Mouse (Mus musculus): Measurements from ENCODE around the gene Tmem165.

DNA sequence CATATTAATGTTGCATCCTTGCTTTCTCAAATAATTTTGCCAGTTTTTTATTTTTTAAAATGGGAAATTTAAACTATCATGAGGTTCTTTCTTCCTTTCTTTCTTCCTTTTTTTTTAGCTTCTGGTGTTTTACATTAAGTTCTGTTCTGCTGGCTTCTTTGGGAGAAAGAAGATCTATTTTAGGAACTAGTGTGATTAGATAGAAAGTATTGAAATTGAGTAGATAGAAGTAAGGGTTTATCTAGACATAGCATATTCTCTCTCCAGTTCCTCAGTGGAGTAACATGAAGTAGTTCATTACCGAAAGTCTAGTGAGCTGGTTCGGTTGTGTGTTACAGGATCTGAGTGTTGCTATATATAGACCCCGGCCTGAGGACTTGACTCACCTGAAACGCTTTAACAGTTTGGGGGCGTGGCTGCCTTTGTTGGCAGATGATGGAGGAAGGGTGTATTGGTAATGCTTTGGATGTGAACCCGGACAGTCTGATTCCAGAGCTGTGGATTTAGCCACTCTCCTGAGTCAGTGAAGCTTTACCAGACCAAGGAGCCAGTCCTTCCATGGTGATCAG, 10.8 kb downstream of the Tmem165 start:
- TF ChIP-seq CTCF (conservative IDR thresholded peaks at IDR 0.05; ENCODE audit: insufficient read depth, insufficient read length, low read depth, low read length), result no peak
- no peak for TF ChIP-seq POLR2A (IDR thresholded peaks at IDR 0.05; ENCODE audit: low read depth, low read length)

All from kidney, adult 2 months (tissue).